Mouse (Mus musculus) kidney, postnatal 0 days (tissue): ENCODE results near the gene Cyp39a1. TPM values are rescaled to one million over a fixed set of nuclear protein-coding genes. Genes with fewer than 3 reads are reported as not detected.

Source experiments
- ATAC-seq: fragments of 200-750 bp; cut with Nextera tagmentation; replicated peaks from 2 replicates; pipeline ENCODE4 v1.8.0; 2017; ENCODE audit warnings: low read depth, moderate number of reproducible peaks, moderate TSS enrichment, moderate library complexity; ENCODE audit not compliant: low FRiP score
- DNase-seq: peaks from one replicate; pipeline ENCODE4 v3.0.0-alpha.2; 2016; ENCODE audit warnings: low spot score
- H3K27ac ChIP-seq: fragments of 300-500 bp; sonication (generic); 2 replicates; pipeline ENCODE4 v1.5.1; 2014; ENCODE audit warnings: mild to moderate bottlenecking
- H3K27me3 ChIP-seq: fragments of 300-500 bp; sonication (generic); 2 replicates; pipeline ENCODE4 v1.6.1; 2014; ENCODE audit warnings: low read length, mixed read lengths; ENCODE audit not compliant: insufficient read depth
- H3K36me3 ChIP-seq: fragments of 300-500 bp; sonication (generic); 2 replicates; pipeline ENCODE4 v1.6.1; 2014; ENCODE audit warnings: low read length, mixed read lengths; ENCODE audit not compliant: insufficient read depth
- H3K4me1 ChIP-seq: fragments of 300-500 bp; sonication (generic); replicated peaks from 2 replicates; pipeline ENCODE4 v1.6.1; 2014; ENCODE audit warnings: antibody characterized with exemption, low read length, mixed read lengths; ENCODE audit not compliant: insufficient read depth
- H3K4me2 ChIP-seq: fragments of 300-500 bp; sonication (generic); 2 replicates; pipeline ENCODE4 v1.6.1; 2014; ENCODE audit warnings: mild to moderate bottlenecking, low read length, moderate library complexity, mixed read lengths
- H3K4me3 ChIP-seq: fragments of 300-500 bp; sonication (generic); replicated peaks from 2 replicates; pipeline ENCODE4 v1.5.1; 2014; ENCODE audit warnings: low read depth, low read length
- H3K9ac ChIP-seq: fragments of 300-500 bp; sonication (generic); 2 replicates; pipeline ENCODE4 v1.6.1; 2014; ENCODE audit warnings: low read depth, low read length
- H3K9me3 ChIP-seq: fragments of 300-500 bp; sonication (generic); replicated peaks from 2 replicates; pipeline ENCODE4 v1.6.1; 2016; ENCODE audit warnings: low read length, inconsistent platforms, mixed read lengths
- CTCF ChIP-seq: IDR thresholded peaks from 2 replicates; pipeline ENCODE4 v1.5.1; 2016; ENCODE audit warnings: antibody characterized with exemption, low read depth, mild to moderate bottlenecking, moderate library complexity
- WGBS: fragments of 180-500 bp; shearing (Covaris S2); extraction: QIAGEN DNeasy Blood & Tissue Kit; methylation state at CpG from one replicate; pipeline ENCODE4 v1.1.7; 2014; 5-methylcytosine and 5-hydroxymethylcytosine counted together
- polyA plus RNA-seq: library from polyadenylated mRNA; unstranded; fragments of >200 nt; fragmentation: Nextera tagmentation; extraction: Ambion mirVana; gene quantifications from 2 replicates; pipeline ENCODE4 v1.2.1, GENCODE M21; 2015

The Cyp39a1 gene
- polyA plus RNA-seq = 24.0 and 25.0 TPM in 2 replicates

- 0 out of 2 replicates have a peak, but pooled peaks cover 7% of the 10 kb centered on the region for H3K4me1 ChIP-seq
- H3K9me3 ChIP-seq = no peaks in the 10 kb centered on the region
- under 1% methylated on average over 17 of the region's 17 CpGs for WGBS
- DNase-seq (no peak), ATAC-seq (no peak)
- TF ChIP-seq CTCF = no peak
- H3K27me3 ChIP-seq = no peaks in the 10 kb centered on the region
- H3K4me2 ChIP-seq = peak within 1 kb of the TSS; percentile 99
- peak within 1 kb of the TSS; percentile 77 for H3K4me3 ChIP-seq
- H3K36me3 ChIP-seq = no peaks in the 10 kb centered on the region
- peak within 1 kb of the TSS; percentile 48; the same call in 1 of the 2 replicates for H3K27ac ChIP-seq
- peak within 1 kb of the TSS; percentile 66 for H3K9ac ChIP-seq
Measured at GRCm38 (mm10) chr17:43667290-43667843, at the start of gene Cyp39a1. TSS of gene Cyp39a1 (plus strand) at chr17:43667425.

- ATAC-seq (no peak), DNase-seq (no peak)
- no peak for TF ChIP-seq CTCF
- Histone ChIP-seq H3K9me3 (no peaks in the 10 kb centered on the region), H3K9ac (no peak overlapping the region), H3K4me1 (no peaks in the 10 kb centered on the region), H3K27ac (no peak overlapping the region), H3K27me3 (no peaks in the 10 kb centered on the region), H3K4me3 (no peak overlapping the region), H3K36me3 (no peaks in the 10 kb centered on the region), H3K4me2 (no peak overlapping the region)
- WGBS = 85% methylated on average over 9 of the region's 9 CpGs
Measured at GRCm38 (mm10) chr17:43619156-43619555, 48.1 kb upstream of the Cyp39a1 start.

DNA sequence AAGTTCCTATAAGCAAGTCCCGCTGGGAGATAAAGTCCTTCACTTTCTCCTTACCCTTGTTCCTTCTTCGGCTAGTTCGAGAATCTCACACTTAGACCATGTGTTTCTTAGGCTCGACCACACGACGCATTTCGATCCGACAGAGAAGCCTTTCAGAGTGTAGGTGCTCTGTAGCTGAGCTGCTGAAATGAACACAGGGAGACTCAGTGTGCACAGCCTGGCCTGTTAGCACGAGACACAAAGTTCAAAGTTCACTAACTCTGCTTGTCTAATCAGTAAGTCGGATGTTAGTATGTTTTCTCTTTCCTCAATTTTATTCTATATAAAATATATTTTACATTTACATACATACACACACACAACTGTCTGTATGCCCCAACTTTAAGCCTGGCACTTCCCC is 45.1 kb upstream of the Cyp39a1 start:
- Histone ChIP-seq H3K4me2 (no peak overlapping the region), H3K36me3 (no peaks in the 10 kb centered on the region), H3K4me3 (no peak overlapping the region), H3K27me3 (no peaks in the 10 kb centered on the region), H3K9ac (no peak overlapping the region), H3K4me1 (no peaks in the 10 kb centered on the region), H3K27ac (no peak overlapping the region), H3K9me3 (no peaks in the 10 kb centered on the region)
- TF ChIP-seq CTCF = no peak
- DNase-seq = no peak
- ATAC-seq = no peak
- 88% methylated on average over 10 of the region's 10 CpGs for WGBS

DNA sequence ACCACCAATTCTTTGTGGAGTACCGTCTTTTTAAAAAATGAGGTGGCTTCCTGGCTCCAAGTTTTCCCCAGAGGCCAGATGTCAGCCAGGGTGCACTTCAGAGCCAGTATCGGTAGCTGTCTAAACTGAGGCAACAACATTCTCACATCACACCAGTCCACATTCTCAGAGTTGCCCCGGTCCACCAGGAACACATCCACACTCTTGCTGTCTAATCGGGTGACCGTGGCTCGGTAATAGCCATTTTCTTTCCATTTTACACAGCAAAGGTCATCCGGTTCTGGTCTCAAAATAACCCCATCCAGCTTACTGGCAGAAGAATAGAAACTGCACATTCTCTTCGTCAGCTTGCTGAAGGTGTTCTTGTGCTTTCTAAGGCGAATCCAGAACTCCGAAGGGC is 39.0 kb upstream of the Cyp39a1 start:
- H3K27ac ChIP-seq = no peak overlapping the region
- no peak for ATAC-seq

DNA sequence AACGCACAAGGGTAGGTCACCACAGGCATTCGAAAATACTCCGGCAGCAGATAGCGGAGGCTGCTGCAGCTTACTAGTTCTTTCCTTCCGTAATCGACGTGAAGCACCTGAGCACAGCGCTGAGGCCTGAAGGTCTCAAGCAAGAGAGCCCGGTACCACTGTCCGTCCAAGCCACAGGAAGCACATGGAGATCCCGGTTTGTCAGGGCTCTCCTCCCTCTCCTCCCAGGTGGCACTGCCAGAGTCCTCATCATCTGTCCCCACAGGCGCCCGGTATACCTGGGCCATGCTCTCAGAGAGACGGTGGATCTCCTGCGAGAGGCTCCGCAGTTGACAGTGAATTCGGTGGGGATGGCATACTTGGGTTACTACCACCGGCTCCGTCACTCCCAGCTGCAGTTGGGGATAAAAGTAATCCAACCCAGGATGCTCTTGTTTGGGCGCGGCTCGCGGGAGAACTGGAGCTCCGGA is 38.2 kb upstream of the Cyp39a1 start:
- no peaks in the 10 kb centered on the region for H3K36me3 ChIP-seq
- no peak for TF ChIP-seq CTCF
- no peak overlapping the region for H3K9ac ChIP-seq
- H3K27me3 ChIP-seq = peaks cover 15% of the 10 kb centered on the region
- H3K4me1 ChIP-seq = peaks cover 11% of the 10 kb centered on the region
- H3K4me3 ChIP-seq = peak overlapping the region; percentile 31; the same call in 1 of the 2 replicates
- no peaks in the 10 kb centered on the region for H3K9me3 ChIP-seq
- H3K4me2 ChIP-seq = peak overlapping the region; percentile 60
- no peak for ATAC-seq
- no peak for DNase-seq
- 23% methylated on average over 24 of the region's 24 CpGs for WGBS
- H3K27ac ChIP-seq = no peak overlapping the region

More for the DNA sequence above, 39.0 kb upstream of the Cyp39a1 start:
- H3K27me3 ChIP-seq = peaks cover 15% of the 10 kb centered on the region
- no peak overlapping the region for H3K4me2 ChIP-seq
- H3K4me1 ChIP-seq = peaks cover 11% of the 10 kb centered on the region
- no peak overlapping the region for H3K4me3 ChIP-seq
- no peak overlapping the region for H3K9ac ChIP-seq
- no peak for DNase-seq
- TF ChIP-seq CTCF = no peak
- 93% methylated on average over 10 of the region's 10 CpGs for WGBS
- H3K36me3 ChIP-seq = no peaks in the 10 kb centered on the region
- H3K9me3 ChIP-seq = no peaks in the 10 kb centered on the region

- no peaks in the 10 kb centered on the region for H3K9me3 ChIP-seq
- peak; percentile 14 for DNase-seq
- H3K4me2 ChIP-seq = peak within 1 kb of the TSS; percentile 60
- no peak for TF ChIP-seq CTCF
- WGBS = 2% methylated on average over 82 of the region's 83 CpGs
- H3K27ac ChIP-seq = no peak within 1 kb of the TSS
- peaks cover 15% of the 10 kb centered on the region for H3K27me3 ChIP-seq
- peak; percentile 33 for ATAC-seq
- H3K4me1 ChIP-seq = peaks cover 11% of the 10 kb centered on the region
- H3K4me3 ChIP-seq = peak within 1 kb of the TSS; percentile 31
- no peaks in the 10 kb centered on the region for H3K36me3 ChIP-seq
- 0 out of 2 replicates have a peak within 1 kb of the TSS, but pooled peaks have one; percentile 27 for H3K9ac ChIP-seq
Measured at GRCm38 (mm10) chr17:43629496-43630426, 37.5 kb upstream of the Cyp39a1 start, which contains the start of gene Tdrd6. TSS of gene Tdrd6 (minus strand) at chr17:43630299.
